Mouse (Mus musculus): ENCODE measurements around the gene Adarb1. TPM values are rescaled to one million over a fixed set of nuclear protein-coding genes. Genes with fewer than 3 reads are reported as not detected.
A peak's percentile ranks its signal among the peaks of the same experiment; 100 is the strongest.

The Adarb1 gene
- 154 and 173 TPM in 2 replicates for polyA plus RNA-seq (2012; rRNA removed)

- WGBS: under 1% methylated on average over 57 of the region's 57 CpGs
- Histone ChIP-seq H3K27ac (ENCODE audit: insufficient read depth, low read length) (peak within 1 kb of the TSS; percentile 86), H3K27me3 (ENCODE audit: control insufficient read depth, insufficient read depth, low read length) (no peaks in the 10 kb centered on the region), H3K4me1 (ENCODE audit: control insufficient read depth, insufficient read depth, low read length) (peaks cover 22% of the 10 kb centered on the region), H3K4me3 (replicated peaks; ENCODE audit: insufficient read depth, low read depth, low read length) (peak within 1 kb of the TSS; percentile 77)
- peak; percentile 93 to 94 for DNase-seq
- no peak for TF ChIP-seq CTCF (IDR thresholded peaks at IDR 0.05; ENCODE audit: borderline replicate concordance, insufficient read depth, low read depth, low read length)
- TF ChIP-seq POLR2A (IDR thresholded peaks at IDR 0.05; ENCODE audit: borderline replicate concordance, insufficient read depth, low read length): peak; percentile 96
Observed at GRCm38 (mm10) chr10:77418138-77418537, at the start of gene Adarb1. Adarb1 (minus strand) TSS chr10:77418270.

- H3K27ac ChIP-seq (ENCODE audit: insufficient read depth, low read length): no peak overlapping the region
- H3K4me1 ChIP-seq (ENCODE audit: control insufficient read depth, insufficient read depth, low read length): peaks cover 56% of the 10 kb centered on the region
- TF ChIP-seq POLR2A (IDR thresholded peaks at IDR 0.05; ENCODE audit: borderline replicate concordance, insufficient read depth, low read length) (no peak), CTCF (IDR thresholded peaks at IDR 0.05; ENCODE audit: borderline replicate concordance, insufficient read depth, low read depth, low read length) (no peak)
- no peaks in the 10 kb centered on the region for H3K27me3 ChIP-seq (ENCODE audit: control insufficient read depth, insufficient read depth, low read length)
- no peak overlapping the region for H3K4me3 ChIP-seq (replicated peaks; ENCODE audit: insufficient read depth, low read depth, low read length)
- no peak for DNase-seq
- WGBS: 70% methylated on average over 6 of the region's 6 CpGs
Observed at GRCm38 (mm10) chr10:77467407-77467806, 49.3 kb upstream of the Adarb1 start.

- TF ChIP-seq CTCF (IDR thresholded peaks at IDR 0.05; ENCODE audit: borderline replicate concordance, insufficient read depth, low read depth, low read length) (no peak), POLR2A (IDR thresholded peaks at IDR 0.05; ENCODE audit: borderline replicate concordance, insufficient read depth, low read length) (no peak)
- DNase-seq: no peak
- peaks cover 50% of the 10 kb centered on the region for H3K4me1 ChIP-seq (ENCODE audit: control insufficient read depth, insufficient read depth, low read length)
- H3K27me3 ChIP-seq (ENCODE audit: control insufficient read depth, insufficient read depth, low read length): no peaks in the 10 kb centered on the region
- WGBS: 53% methylated on average over 5 of the region's 5 CpGs
- H3K4me3 ChIP-seq (replicated peaks; ENCODE audit: insufficient read depth, low read depth, low read length): no peak overlapping the region
- H3K27ac ChIP-seq (ENCODE audit: insufficient read depth, low read length): no peak overlapping the region
Observed at GRCm38 (mm10) chr10:77465902-77466301, 47.8 kb upstream of the Adarb1 start.

- H3K27ac ChIP-seq (ENCODE audit: insufficient read depth, low read length): no peak overlapping the region
- no peak overlapping the region for H3K4me3 ChIP-seq (replicated peaks; ENCODE audit: insufficient read depth, low read depth, low read length)
- TF ChIP-seq CTCF (IDR thresholded peaks at IDR 0.05; ENCODE audit: borderline replicate concordance, insufficient read depth, low read depth, low read length) (no peak), POLR2A (IDR thresholded peaks at IDR 0.05; ENCODE audit: borderline replicate concordance, insufficient read depth, low read length) (no peak)
- peak; percentile 70 to 75 for DNase-seq
- H3K27me3 ChIP-seq (ENCODE audit: control insufficient read depth, insufficient read depth, low read length): no peaks in the 10 kb centered on the region
- WGBS: 14% methylated on average over 10 of the region's 10 CpGs
- H3K4me1 ChIP-seq (ENCODE audit: control insufficient read depth, insufficient read depth, low read length): peaks cover 38% of the 10 kb centered on the region
Observed at GRCm38 (mm10) chr10:77464181-77464936, 46.3 kb upstream of the Adarb1 start.

- Histone ChIP-seq H3K4me3 (replicated peaks; ENCODE audit: insufficient read depth, low read depth, low read length) (no peak overlapping the region), H3K27me3 (ENCODE audit: control insufficient read depth, insufficient read depth, low read length) (no peaks in the 10 kb centered on the region), H3K27ac (ENCODE audit: insufficient read depth, low read length) (no peak overlapping the region), H3K4me1 (ENCODE audit: control insufficient read depth, insufficient read depth, low read length) (peaks cover 46% of the 10 kb centered on the region)
- WGBS: 66% methylated on average over 8 of the region's 8 CpGs
- TF ChIP-seq POLR2A (IDR thresholded peaks at IDR 0.05; ENCODE audit: borderline replicate concordance, insufficient read depth, low read length): no peak
- no peak for TF ChIP-seq CTCF (IDR thresholded peaks at IDR 0.05; ENCODE audit: borderline replicate concordance, insufficient read depth, low read depth, low read length)
- no peak for DNase-seq
Observed at GRCm38 (mm10) chr10:77461161-77461560, 43.1 kb upstream of the Adarb1 start.

- Histone ChIP-seq H3K4me3 (replicated peaks; ENCODE audit: insufficient read depth, low read depth, low read length) (no peak overlapping the region), H3K27ac (ENCODE audit: insufficient read depth, low read length) (no peak overlapping the region), H3K4me1 (ENCODE audit: control insufficient read depth, insufficient read depth, low read length) (peaks cover 39% of the 10 kb centered on the region), H3K27me3 (ENCODE audit: control insufficient read depth, insufficient read depth, low read length) (no peaks in the 10 kb centered on the region)
- WGBS: 89% methylated on average over 3 of the region's 3 CpGs
- no peak for DNase-seq
- TF ChIP-seq CTCF (IDR thresholded peaks at IDR 0.05; ENCODE audit: borderline replicate concordance, insufficient read depth, low read depth, low read length): no peak
- no peak for TF ChIP-seq POLR2A (IDR thresholded peaks at IDR 0.05; ENCODE audit: borderline replicate concordance, insufficient read depth, low read length)
Observed at GRCm38 (mm10) chr10:77457701-77458100, 39.6 kb upstream of the Adarb1 start.

GRCm38 (mm10) chr10:77456507-77456906 lies 38.4 kb upstream of the Adarb1 start:
- peaks cover 39% of the 10 kb centered on the region for H3K4me1 ChIP-seq (ENCODE audit: control insufficient read depth, insufficient read depth, low read length)
- H3K4me3 ChIP-seq (replicated peaks; ENCODE audit: insufficient read depth, low read depth, low read length): no peak overlapping the region
- 8% methylated on average over 7 of the region's 7 CpGs for WGBS
- no peaks in the 10 kb centered on the region for H3K27me3 ChIP-seq (ENCODE audit: control insufficient read depth, insufficient read depth, low read length)
- H3K27ac ChIP-seq (ENCODE audit: insufficient read depth, low read length): peak overlapping the region; percentile 75
- no peak for TF ChIP-seq CTCF (IDR thresholded peaks at IDR 0.05; ENCODE audit: borderline replicate concordance, insufficient read depth, low read depth, low read length)
- peak; percentile 89 to 97 for DNase-seq
